Mouse (Mus musculus) kidney, postnatal 10 days (tissue): ENCODE results near the gene Ttc5.
"Not testable (repeated sequence)": the region's sequence is repeated elsewhere in the genome, so short reads cannot be mapped to it uniquely, and the experiment has no call there.

Experiments
- DNase-seq: peaks from one replicate; pipeline ENCODE4 v3.0.0; 2021; ENCODE audit warnings: mixed read lengths

Gene Ttc5

GRCm38 (mm10) chr14:50785251-50785637, at the start of gene Ttc5:
Ttc5 (minus strand) TSS chr14:50785519.
- DNase-seq, result peak; percentile 95

- DNase-seq, result no peak
Observed at GRCm38 (mm10) chr14:50834435-50834834, 49.1 kb upstream of the Ttc5 start.

- no peak for DNase-seq
Observed at GRCm38 (mm10) chr14:50833964-50834363, 48.6 kb upstream of the Ttc5 start.

GRCm38 (mm10) chr14:50829878-50830277, 44.6 kb upstream of the Ttc5 start:
- no peak for DNase-seq

GRCm38 (mm10) chr14:50826579-50826978, 41.3 kb upstream of the Ttc5 start:
- DNase-seq, result no peak

- no peak for DNase-seq
Observed at GRCm38 (mm10) chr14:50824219-50824618, 38.9 kb upstream of the Ttc5 start.

GRCm38 (mm10) chr14:50823240-50823639, 37.9 kb upstream of the Ttc5 start:
- no peak for DNase-seq

- DNase-seq, result no peak
Observed at GRCm38 (mm10) chr14:50813060-50813459, 27.7 kb upstream of the Ttc5 start.

- peak; percentile 95 for DNase-seq
Observed at GRCm38 (mm10) chr14:50807487-50808072, 22.3 kb upstream of the Ttc5 start, which contains the start of the genes Ccnb1ip1 and Parp2. Ccnb1ip1 (minus strand) TSS chr14:50807732. Parp2 (plus strand) TSS chr14:50807841.

- not testable (repeated sequence) for DNase-seq
Observed at GRCm38 (mm10) chr14:50806469-50806868, 21.1 kb upstream of the Ttc5 start.

- no peak for DNase-seq
Observed at GRCm38 (mm10) chr14:50804683-50805082, 19.4 kb upstream of the Ttc5 start.

- DNase-seq, result peak; percentile 14
Observed at GRCm38 (mm10) chr14:50802843-50803562, 17.7 kb upstream of the Ttc5 start.

- no peak for DNase-seq
Observed at GRCm38 (mm10) chr14:50802441-50802840, 17.1 kb upstream of the Ttc5 start.

- DNase-seq, result peak; percentile 43
Observed at GRCm38 (mm10) chr14:50799502-50800259, 14.4 kb upstream of the Ttc5 start.

- no peak for DNase-seq
Observed at GRCm38 (mm10) chr14:50798512-50798911, 13.2 kb upstream of the Ttc5 start.

GRCm38 (mm10) chr14:50796464-50796863, 11.1 kb upstream of the Ttc5 start:
- DNase-seq, result no peak

- no peak for DNase-seq
Observed at GRCm38 (mm10) chr14:50795965-50796364, 10.6 kb upstream of the Ttc5 start.

GRCm38 (mm10) chr14:50795261-50795935, 10.1 kb upstream of the Ttc5 start:
- DNase-seq, result no peak

GRCm38 (mm10) chr14:50788157-50788556, 2.8 kb upstream of the Ttc5 start:
- DNase-seq, result no peak

GRCm38 (mm10) chr14:50784391-50785250, 698 bp downstream of the Ttc5 start:
- no peak for DNase-seq

GRCm38 (mm10) chr14:50782166-50782565, 3.2 kb downstream of the Ttc5 start:
- no peak for DNase-seq

GRCm38 (mm10) chr14:50771342-50771741, 14.0 kb downstream of the Ttc5 start:
- DNase-seq, result no peak
